Mouse (Mus musculus) heart, embryonic 11.5 days (tissue): Measurements from ENCODE around the gene Gm4779. TPM values are rescaled to one million over a fixed set of nuclear protein-coding genes. Genes with fewer than 3 reads are reported as not detected.
"Not testable (repeated sequence)": the region's sequence is repeated elsewhere in the genome, so short reads cannot be mapped to it uniquely, and the experiment has no call there.

Source experiments
- ATAC-seq: fragments of 200-750 bp; cut with Nextera tagmentation; replicated peaks from 2 replicates; pipeline ENCODE4 v1.8.0; 2017; ENCODE audit warnings: moderate library complexity; ENCODE audit not compliant: insufficient number of reproducible peaks, low FRiP score, low TSS enrichment
- H3K27ac ChIP-seq: fragments of 300-500 bp; sonication (generic); 2 replicates; pipeline ENCODE4 v1.5.1; 2014; ENCODE audit warnings: mild to moderate bottlenecking, low read depth, low read length
- H3K27me3 ChIP-seq: fragments of 300-500 bp; sonication (generic); 2 replicates; pipeline ENCODE4 v1.6.1; 2014; ENCODE audit warnings: mild to moderate bottlenecking, low read length, mixed read lengths; ENCODE audit not compliant: control insufficient read depth, insufficient read depth
- H3K36me3 ChIP-seq: fragments of 300-500 bp; sonication (generic); 2 replicates; pipeline ENCODE4 v1.6.1; 2014; ENCODE audit warnings: mild to moderate bottlenecking, low read length, moderate library complexity, mixed read lengths; ENCODE audit not compliant: control insufficient read depth, insufficient read depth
- H3K4me1 ChIP-seq: fragments of 300-500 bp; sonication (generic); 2 replicates; pipeline ENCODE4 v1.6.1; 2014; ENCODE audit warnings: low read length; ENCODE audit not compliant: control insufficient read depth, insufficient read depth
- H3K4me2 ChIP-seq: fragments of 300-500 bp; sonication (generic); 2 replicates; pipeline ENCODE4 v1.6.1; 2014; ENCODE audit warnings: mild to moderate bottlenecking, moderate library complexity
- H3K4me3 ChIP-seq: fragments of 300-500 bp; sonication (generic); 2 replicates; pipeline ENCODE4 v1.5.1; 2014; ENCODE audit warnings: low read depth, low read length
- H3K9ac ChIP-seq: fragments of 300-500 bp; sonication (generic); 2 replicates; pipeline ENCODE4 v1.6.1; 2014; ENCODE audit warnings: mild to moderate bottlenecking, low read depth, low read length, moderate library complexity
- H3K9me3 ChIP-seq: fragments of 300-500 bp; sonication (generic); replicated peaks from 2 replicates; pipeline ENCODE4 v1.6.1; 2016; ENCODE audit warnings: low read length; ENCODE audit not compliant: control insufficient read depth
- WGBS: fragments of 180-500 bp; shearing (Covaris S2); extraction: QIAGEN DNeasy Blood & Tissue Kit; methylation state at CpG from one replicate; pipeline ENCODE4 v1.1.7; 2014; ENCODE audit not compliant: insufficient replicate concordance; 5-methylcytosine and 5-hydroxymethylcytosine counted together
- polyA plus RNA-seq: library from polyadenylated mRNA; unstranded; fragments of >200 nt; fragmentation: Nextera tagmentation; extraction: Ambion mirVana; gene quantifications from 2 replicates; pipeline ENCODE4 v1.2.1, GENCODE M21; 2014

Gm4779 gene
- 0.19 and 0.20 TPM in 2 replicates for polyA plus RNA-seq

GRCm38 (mm10) chrX:101794342-101794741 is at the start of gene Gm4779, which contains the start of gene 8030474K03Rik:
Gene Gm4779, minus strand, starts transcription at chrX:101794423.
Gene 8030474K03Rik, plus strand, starts transcription at chrX:101794656.
- Histone ChIP-seq H3K4me2 (no peak within 1 kb of the TSS), H3K27me3 (no peaks in the 10 kb centered on the region), H3K4me3 (no peak within 1 kb of the TSS), H3K4me1 (no peaks in the 10 kb centered on the region), H3K36me3 (no peaks in the 10 kb centered on the region), H3K27ac (no peak within 1 kb of the TSS), H3K9ac (no peak within 1 kb of the TSS), H3K9me3 (peaks cover 3% of the 10 kb centered on the region; the same call in 1 of the 2 replicates)
- no peak for ATAC-seq
- 90% methylated on average over 35 of the region's 35 CpGs for WGBS

GRCm38 (mm10) chrX:101819980-101820379 is 25.8 kb upstream of the Gm4779 start:
- ATAC-seq, H3K9me3 ChIP-seq, H3K9ac ChIP-seq, H3K4me3 ChIP-seq, H3K4me1 ChIP-seq, H3K27ac ChIP-seq, H3K36me3 ChIP-seq, H3K4me2 ChIP-seq, H3K27me3 ChIP-seq: not testable (repeated sequence)

DNA sequence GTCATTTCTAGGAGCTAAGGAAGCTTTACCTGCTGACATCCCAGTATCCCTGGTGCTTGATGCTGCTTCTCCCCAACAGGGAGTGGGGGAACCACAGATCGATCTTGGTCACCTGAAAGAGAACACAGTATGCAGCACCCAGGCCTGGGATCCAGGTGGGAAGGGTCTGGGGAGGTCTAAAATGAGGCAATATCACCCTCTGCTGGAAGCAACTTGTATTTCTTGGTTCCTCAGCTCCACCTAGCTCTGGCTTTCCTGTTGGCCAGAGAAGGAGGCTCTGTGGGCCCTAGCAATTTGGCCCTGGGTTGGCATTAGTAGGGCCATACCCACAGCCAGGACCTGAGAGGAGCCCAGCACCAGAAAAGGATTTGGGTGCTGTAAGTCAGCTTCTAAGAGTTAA is 24.9 kb upstream of the Gm4779 start:
- H3K27me3 ChIP-seq = peaks cover 8% of the 10 kb centered on the region
- H3K4me3 ChIP-seq = no peak overlapping the region
- no peak overlapping the region for H3K9ac ChIP-seq
- no peak for ATAC-seq
- H3K4me1 ChIP-seq = no peaks in the 10 kb centered on the region
- no peaks in the 10 kb centered on the region for H3K36me3 ChIP-seq
- 67% methylated on average over 1 of the region's 1 CpGs for WGBS
- no peak overlapping the region for H3K4me2 ChIP-seq
- no peaks in the 10 kb centered on the region for H3K9me3 ChIP-seq
- no peak overlapping the region for H3K27ac ChIP-seq

- 60% methylated on average over 3 of the region's 3 CpGs for WGBS
- H3K27me3 ChIP-seq = 0 out of 2 replicates have a peak, but pooled peaks cover 2% of the 10 kb centered on the region
- no peaks in the 10 kb centered on the region for H3K36me3 ChIP-seq
- ATAC-seq = no peak
- H3K4me1 ChIP-seq = no peaks in the 10 kb centered on the region
- H3K9me3 ChIP-seq = no peaks in the 10 kb centered on the region
- no peak overlapping the region for H3K4me2 ChIP-seq
- no peak overlapping the region for H3K4me3 ChIP-seq
- no peak overlapping the region for H3K9ac ChIP-seq
- no peak overlapping the region for H3K27ac ChIP-seq
Measured at GRCm38 (mm10) chrX:101811750-101812149, 17.5 kb upstream of the Gm4779 start.

- Histone ChIP-seq H3K9ac (no peak overlapping the region), H3K4me3 (no peak overlapping the region), H3K9me3 (no peaks in the 10 kb centered on the region), H3K27me3 (peaks cover 5% of the 10 kb centered on the region; the same call in 1 of the 2 replicates), H3K36me3 (no peaks in the 10 kb centered on the region), H3K27ac (no peak overlapping the region), H3K4me1 (no peaks in the 10 kb centered on the region), H3K4me2 (no peak overlapping the region)
- 27% methylated on average over 2 of the region's 2 CpGs for WGBS
- ATAC-seq = no peak
Measured at GRCm38 (mm10) chrX:101805512-101805911, 11.3 kb upstream of the Gm4779 start.

DNA sequence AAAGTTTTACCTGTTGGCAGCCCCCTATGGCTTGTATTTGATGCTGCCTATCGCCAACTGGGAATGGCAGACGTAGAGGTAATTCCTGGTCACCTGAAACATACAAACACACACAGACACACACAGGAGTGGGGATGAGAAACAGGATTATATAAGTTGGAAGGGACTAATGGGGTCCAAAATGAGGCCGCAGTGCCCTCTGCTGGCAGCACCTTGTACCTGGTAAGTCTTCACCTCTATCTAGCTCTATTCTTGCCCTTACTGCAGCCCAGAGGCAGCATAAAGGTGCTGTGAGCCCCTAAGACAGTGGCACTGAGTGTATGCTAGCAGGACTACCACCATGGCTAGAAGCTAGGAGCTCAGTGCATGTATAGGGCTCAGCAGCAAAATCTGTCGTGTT is 2.7 kb downstream of the Gm4779 start:
- Histone ChIP-seq H3K4me3 (no peak overlapping the region), H3K36me3 (no peaks in the 10 kb centered on the region), H3K27me3 (no peaks in the 10 kb centered on the region), H3K9me3 (peaks cover 3% of the 10 kb centered on the region; the same call in 1 of the 2 replicates), H3K4me1 (no peaks in the 10 kb centered on the region), H3K9ac (no peak overlapping the region), H3K4me2 (no peak overlapping the region), H3K27ac (no peak overlapping the region)
- 41% methylated on average over 4 of the region's 4 CpGs for WGBS
- ATAC-seq = no peak

- ATAC-seq = no peak
- Histone ChIP-seq H3K4me2 (no peak overlapping the region), H3K9ac (no peak overlapping the region), H3K27ac (no peak overlapping the region), H3K4me1 (no peaks in the 10 kb centered on the region), H3K27me3 (peaks cover 12% of the 10 kb centered on the region; the same call in 1 of the 2 replicates), H3K4me3 (no peak overlapping the region), H3K9me3 (no peaks in the 10 kb centered on the region), H3K36me3 (no peaks in the 10 kb centered on the region)
- WGBS = 38% methylated on average over 5 of the region's 5 CpGs
Measured at GRCm38 (mm10) chrX:101772035-101772434, 22.2 kb downstream of the Gm4779 start.

- no peak for ATAC-seq
- Histone ChIP-seq H3K36me3 (no peaks in the 10 kb centered on the region), H3K27me3 (peaks cover 12% of the 10 kb centered on the region; the same call in 1 of the 2 replicates), H3K9ac (no peak overlapping the region), H3K4me2 (no peak overlapping the region), H3K4me1 (no peaks in the 10 kb centered on the region), H3K27ac (no peak overlapping the region), H3K4me3 (no peak overlapping the region), H3K9me3 (no peaks in the 10 kb centered on the region)
- 46% methylated on average over 3 of the region's 3 CpGs for WGBS
Measured at GRCm38 (mm10) chrX:101770307-101770706, 23.9 kb downstream of the Gm4779 start.

- H3K4me1 ChIP-seq = no peaks in the 10 kb centered on the region
- ATAC-seq = no peak
- H3K36me3 ChIP-seq = no peaks in the 10 kb centered on the region
- H3K4me3 ChIP-seq = no peak overlapping the region
- H3K27ac ChIP-seq = no peak overlapping the region
- H3K9me3 ChIP-seq = no peaks in the 10 kb centered on the region
- H3K27me3 ChIP-seq = peaks cover 15% of the 10 kb centered on the region; the same call in 1 of the 2 replicates
- no peak overlapping the region for H3K4me2 ChIP-seq
- no peak overlapping the region for H3K9ac ChIP-seq
- WGBS = 53% methylated on average over 2 of the region's 2 CpGs
Measured at GRCm38 (mm10) chrX:101769478-101769877, 24.7 kb downstream of the Gm4779 start.
